Mouse (Mus musculus) erythroblast, embryonic 14.5 days (primary cell): Measurements from ENCODE around the gene Arvcf. TPM values are rescaled to one million over a fixed set of nuclear protein-coding genes. Genes with fewer than 3 reads are reported as not detected.

Source experiments
- H3K27me3 ChIP-seq: 2 replicates; pipeline ENCODE4 v1.6.1; 2012; ENCODE audit warnings: inconsistent platforms; ENCODE audit not compliant: control insufficient read depth
- H3K36me3 ChIP-seq: 2 replicates; pipeline ENCODE4 v1.6.1; 2012; ENCODE audit warnings: mild to moderate bottlenecking, inconsistent platforms; ENCODE audit not compliant: control insufficient read depth
- H3K4me1 ChIP-seq: 2 replicates; pipeline ENCODE4 v1.6.1; 2012; ENCODE audit warnings: inconsistent platforms; ENCODE audit not compliant: control insufficient read depth
- H3K4me3 ChIP-seq: replicated peaks from 2 replicates; pipeline ENCODE3; 2012; ENCODE audit warnings: moderate library complexity, mild to moderate bottlenecking, inconsistent platforms
- H3K9me3 ChIP-seq: 2 replicates; pipeline ENCODE4 v1.6.1; 2012; ENCODE audit warnings: low read length, inconsistent platforms, mixed read lengths; ENCODE audit not compliant: control insufficient read depth
- GATA1 ChIP-seq: IDR thresholded peaks from 2 replicates; pipeline ENCODE4 v1.6.1; 2012; ENCODE audit warnings: low read length, inconsistent platforms, mixed read lengths
- TAL1 ChIP-seq: IDR thresholded peaks from 3 replicates; pipeline ENCODE4 v1.6.1; 2012; ENCODE audit warnings: low read length, inconsistent platforms, mixed read lengths
- polyA plus RNA-seq: library from polyadenylated mRNA; stranded (reverse); fragments of >175 nt; gene quantifications from 2 replicates; pipeline ENCODE4 v1.2.3, GENCODE M21; 2012

Gene Arvcf
- 0.84 and 1.3 TPM in 2 replicates for polyA plus RNA-seq

DNA sequence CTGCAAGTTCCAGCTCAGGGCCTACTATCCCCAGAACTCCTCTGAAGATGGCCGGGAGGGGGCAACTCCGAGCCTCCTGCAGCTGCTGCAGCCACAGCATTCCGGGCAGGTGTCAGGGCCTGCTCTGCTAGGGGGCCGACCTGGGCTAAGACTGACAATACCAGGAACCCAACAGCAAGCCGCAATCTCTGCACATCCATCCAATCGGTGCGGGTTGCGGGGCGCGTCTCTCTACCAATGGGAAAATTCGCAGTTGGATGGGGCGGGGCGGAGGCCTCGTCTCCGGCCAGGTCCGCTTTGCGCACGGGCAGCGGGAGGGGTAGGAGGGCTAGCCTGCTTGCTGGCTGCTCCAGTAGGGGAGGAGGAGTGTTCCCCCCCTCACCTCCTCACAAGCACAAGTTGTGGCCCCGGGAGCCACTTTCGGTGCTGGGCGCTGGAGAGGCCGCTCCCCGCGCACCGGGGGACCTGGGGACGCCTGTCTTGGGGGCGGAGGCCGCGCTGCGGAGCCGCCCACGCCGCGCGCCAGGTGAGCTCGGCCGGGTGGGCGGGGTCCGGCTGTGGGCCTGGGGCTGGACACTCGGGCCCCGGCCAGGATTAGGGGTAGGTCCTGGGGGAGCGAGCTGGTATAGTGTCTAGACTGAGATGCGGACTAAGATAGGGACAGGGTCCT is at the start of gene Arvcf, which contains the start of gene Tango2:
Gene Arvcf, plus strand, starts transcription at position 252 of the 670 bp plus-strand sequence.
Gene Tango2, minus strand, starts transcription at position 173 of the 670 bp plus-strand sequence.
- peaks cover 52% of the 10 kb centered on the region for H3K4me1 ChIP-seq
- no peak for TF ChIP-seq TAL1
- no peak for TF ChIP-seq GATA1
- H3K9me3 ChIP-seq, result peaks cover 7% of the 10 kb centered on the region; the same call in 1 of the 2 replicates
- no peaks in the 10 kb centered on the region for H3K36me3 ChIP-seq
- peaks cover 66% of the 10 kb centered on the region for H3K27me3 ChIP-seq
- H3K4me3 ChIP-seq, result peak within 1 kb of the TSS; percentile 49

DNA sequence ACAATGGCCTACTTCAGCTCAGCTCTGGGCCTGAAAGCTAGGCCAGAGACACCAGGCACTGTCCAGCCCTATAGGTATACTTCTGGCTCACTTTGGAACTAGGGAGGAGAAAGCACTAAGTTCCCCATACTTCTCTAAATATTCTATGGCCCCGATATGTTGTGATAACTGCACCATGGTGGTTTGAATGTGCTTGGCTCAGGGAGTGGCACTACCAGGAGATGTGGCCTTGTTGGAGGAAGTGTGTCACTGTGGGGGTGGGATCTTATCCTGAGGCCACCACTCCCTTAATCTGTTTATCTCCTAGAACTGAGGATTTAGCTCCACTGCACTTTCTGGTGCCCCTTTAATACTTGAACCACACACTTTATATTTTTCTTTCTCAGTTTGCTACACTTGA is 39.8 kb upstream of the Arvcf start:
- TF ChIP-seq TAL1 (no peak), GATA1 (no peak)
- Histone ChIP-seq H3K36me3 (peaks cover 98% of the 10 kb centered on the region), H3K9me3 (no peaks in the 10 kb centered on the region)

DNA sequence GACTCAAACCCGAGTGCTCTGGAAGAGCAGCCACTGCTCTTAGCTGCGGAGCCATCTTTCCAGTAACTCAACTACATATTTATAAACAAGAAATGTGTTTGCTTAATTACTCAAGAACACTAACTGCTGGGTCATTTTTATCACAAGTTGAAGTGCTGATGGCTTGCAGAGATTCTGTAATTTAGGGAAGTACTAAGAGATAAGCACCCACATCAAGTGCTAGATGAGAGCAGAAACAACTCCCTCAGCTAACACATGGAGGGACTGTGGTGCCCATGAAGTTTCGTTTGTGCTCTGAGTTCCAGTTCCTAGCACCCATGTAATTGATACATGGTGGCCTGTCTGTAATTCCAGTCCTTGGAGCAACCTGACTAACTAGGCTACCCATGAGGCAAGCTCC is 29.0 kb upstream of the Arvcf start:
- Histone ChIP-seq H3K4me1 (no peaks in the 10 kb centered on the region), H3K36me3 (peaks cover 97% of the 10 kb centered on the region), H3K27me3 (no peaks in the 10 kb centered on the region), H3K9me3 (no peaks in the 10 kb centered on the region), H3K4me3 (no peak overlapping the region)
- no peak for TF ChIP-seq TAL1
- no peak for TF ChIP-seq GATA1

More for the DNA sequence above, 39.8 kb upstream of the Arvcf start:
- Histone ChIP-seq H3K4me1 (peaks cover 6% of the 10 kb centered on the region; the same call in 1 of the 2 replicates), H3K4me3 (no peak overlapping the region), H3K27me3 (no peaks in the 10 kb centered on the region)

DNA sequence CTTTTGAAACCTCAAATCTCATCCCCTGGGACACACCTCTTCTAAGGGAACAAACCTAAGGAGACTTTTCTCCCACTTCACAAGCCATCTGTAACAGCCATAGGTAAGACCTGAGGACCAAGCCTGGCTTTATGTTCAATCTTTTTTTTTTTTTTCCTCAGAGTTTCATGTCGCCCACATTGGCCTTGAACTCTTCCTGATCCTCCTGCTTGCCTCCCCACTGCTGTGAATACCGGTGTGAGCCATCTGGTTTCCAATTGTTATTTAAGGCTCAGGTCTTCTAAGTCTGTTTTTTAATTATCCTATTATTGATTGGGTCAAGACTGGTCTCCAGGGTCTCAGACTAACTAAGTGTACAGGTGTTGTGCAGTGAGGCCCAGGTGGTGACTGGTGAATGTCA is 26.5 kb upstream of the Arvcf start:
- peaks cover 96% of the 10 kb centered on the region for H3K36me3 ChIP-seq
- no peak overlapping the region for H3K4me3 ChIP-seq
- 0 out of 2 replicates have a peak, but pooled peaks cover 2% of the 10 kb centered on the region for H3K4me1 ChIP-seq
- no peaks in the 10 kb centered on the region for H3K9me3 ChIP-seq
- H3K27me3 ChIP-seq, result no peaks in the 10 kb centered on the region
- no peak for TF ChIP-seq TAL1
- TF ChIP-seq GATA1, result no peak

DNA sequence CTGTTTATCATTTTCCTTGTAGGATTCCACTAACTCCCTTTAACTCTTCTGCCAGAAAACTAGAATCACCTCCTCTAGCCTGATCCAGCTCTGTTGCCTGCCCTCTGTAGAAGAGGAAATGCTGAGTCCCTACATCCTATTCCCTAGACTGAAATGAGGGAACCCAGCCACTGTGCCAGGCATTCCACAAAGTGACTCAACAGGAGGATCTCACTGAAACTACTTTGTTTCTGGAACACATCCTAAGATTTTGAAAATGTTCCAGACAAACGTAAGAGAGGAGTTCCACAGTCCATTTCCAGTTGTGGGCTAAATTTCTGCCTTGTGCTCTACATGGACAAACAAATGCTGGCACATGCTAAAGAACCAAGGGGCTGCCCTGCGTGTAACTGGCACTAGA is 24.5 kb upstream of the Arvcf start:
- Histone ChIP-seq H3K9me3 (no peaks in the 10 kb centered on the region), H3K4me3 (no peak overlapping the region), H3K36me3 (peaks cover 95% of the 10 kb centered on the region), H3K27me3 (no peaks in the 10 kb centered on the region), H3K4me1 (0 out of 2 replicates have a peak, but pooled peaks cover 2% of the 10 kb centered on the region)
- TF ChIP-seq GATA1 (no peak), TAL1 (no peak)

DNA sequence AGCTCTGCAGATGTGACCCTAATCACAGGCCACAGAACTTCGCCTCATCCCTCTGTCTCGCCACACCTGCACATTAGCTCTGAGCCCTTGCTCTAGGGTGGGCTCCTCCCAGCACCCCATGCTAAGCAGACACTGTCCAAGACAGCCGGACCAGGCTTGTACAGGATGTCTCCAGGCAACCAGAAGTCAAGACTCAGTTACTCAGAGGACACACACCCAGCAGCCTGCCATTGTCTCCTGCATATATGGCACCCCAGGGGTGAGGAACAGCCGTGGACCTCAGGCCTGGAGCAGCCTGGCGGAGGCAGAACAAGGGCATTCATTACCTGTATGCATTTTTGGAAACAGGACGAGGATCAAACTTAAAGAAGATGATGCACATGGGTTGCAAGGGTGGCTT is 24.0 kb upstream of the Arvcf start:
- Histone ChIP-seq H3K4me1 (0 out of 2 replicates have a peak, but pooled peaks cover 2% of the 10 kb centered on the region), H3K36me3 (peaks cover 95% of the 10 kb centered on the region), H3K27me3 (no peaks in the 10 kb centered on the region), H3K9me3 (no peaks in the 10 kb centered on the region), H3K4me3 (no peak overlapping the region)
- TF ChIP-seq GATA1 (no peak), TAL1 (no peak)

DNA sequence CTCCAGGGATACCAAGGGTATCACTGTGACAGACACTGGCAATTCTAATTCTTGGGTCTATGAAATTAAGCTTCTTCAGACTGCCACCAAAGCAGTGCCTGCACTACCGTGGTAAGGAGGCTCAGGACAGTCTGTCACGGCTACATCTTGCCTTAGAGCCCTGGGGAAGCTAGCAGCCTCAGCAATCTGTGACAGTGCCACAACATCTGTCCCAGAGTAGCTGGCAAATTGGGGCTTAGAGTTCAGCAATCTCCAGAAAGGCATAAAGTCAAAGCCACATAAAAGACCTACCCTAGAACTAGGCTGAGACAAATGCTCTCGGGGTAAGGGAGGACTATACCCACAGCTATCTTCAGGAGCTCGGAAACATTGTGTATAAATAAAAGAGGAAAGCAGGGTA is 22.2 kb upstream of the Arvcf start:
- TF ChIP-seq TAL1, result no peak
- TF ChIP-seq GATA1, result no peak
- Histone ChIP-seq H3K4me3 (no peak overlapping the region), H3K9me3 (no peaks in the 10 kb centered on the region), H3K4me1 (peaks cover 7% of the 10 kb centered on the region), H3K36me3 (peaks cover 96% of the 10 kb centered on the region), H3K27me3 (no peaks in the 10 kb centered on the region)

DNA sequence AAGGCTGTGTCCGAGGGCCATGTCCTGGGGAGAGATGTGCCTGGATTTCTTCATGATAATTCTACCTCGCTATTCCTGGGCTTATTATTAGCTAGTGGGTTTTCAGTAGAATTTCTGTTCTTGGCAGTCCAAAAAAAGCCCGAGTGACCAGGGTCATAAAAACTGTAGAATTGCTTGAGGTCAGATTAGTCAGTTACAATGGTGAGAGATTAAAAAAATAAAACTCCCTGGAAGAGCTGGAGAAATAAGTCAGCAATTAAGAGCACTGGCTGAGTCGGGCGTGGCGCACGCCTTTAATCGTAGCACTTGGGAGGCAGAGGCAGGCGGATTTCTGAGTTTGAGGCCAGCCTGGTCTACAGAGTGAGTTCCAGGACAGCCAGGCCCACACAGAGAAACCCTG is 20.0 kb upstream of the Arvcf start:
- no peak for TF ChIP-seq GATA1
- peaks cover 7% of the 10 kb centered on the region for H3K4me1 ChIP-seq
- no peaks in the 10 kb centered on the region for H3K9me3 ChIP-seq
- no peak overlapping the region for H3K4me3 ChIP-seq
- H3K36me3 ChIP-seq, result peaks cover 96% of the 10 kb centered on the region
- no peaks in the 10 kb centered on the region for H3K27me3 ChIP-seq

DNA sequence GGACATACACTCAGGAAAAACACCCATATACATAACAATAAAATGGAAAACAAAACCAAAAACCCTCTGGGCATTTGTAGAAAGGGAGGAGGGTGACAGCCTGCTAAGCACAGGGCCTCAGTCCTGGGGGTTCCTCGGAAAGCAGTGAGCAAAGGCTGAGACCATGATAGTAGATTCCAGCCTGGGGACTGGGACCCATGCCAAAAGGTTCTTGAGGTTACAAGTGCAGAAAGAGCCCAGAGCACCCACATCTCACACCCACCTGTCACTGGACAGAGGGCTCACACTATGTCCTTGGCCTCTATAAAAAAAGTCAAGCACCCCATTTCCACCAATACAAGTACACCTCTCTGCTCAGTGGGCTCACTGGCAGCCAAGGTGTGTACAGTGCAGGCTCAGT is 19.5 kb upstream of the Arvcf start:
- H3K4me1 ChIP-seq, result peaks cover 7% of the 10 kb centered on the region
- H3K36me3 ChIP-seq, result peaks cover 96% of the 10 kb centered on the region
- H3K27me3 ChIP-seq, result no peaks in the 10 kb centered on the region
- no peak for TF ChIP-seq GATA1
- TF ChIP-seq TAL1, result no peak
- no peak overlapping the region for H3K4me3 ChIP-seq
- no peaks in the 10 kb centered on the region for H3K9me3 ChIP-seq
